In the genomic region with DNA sequence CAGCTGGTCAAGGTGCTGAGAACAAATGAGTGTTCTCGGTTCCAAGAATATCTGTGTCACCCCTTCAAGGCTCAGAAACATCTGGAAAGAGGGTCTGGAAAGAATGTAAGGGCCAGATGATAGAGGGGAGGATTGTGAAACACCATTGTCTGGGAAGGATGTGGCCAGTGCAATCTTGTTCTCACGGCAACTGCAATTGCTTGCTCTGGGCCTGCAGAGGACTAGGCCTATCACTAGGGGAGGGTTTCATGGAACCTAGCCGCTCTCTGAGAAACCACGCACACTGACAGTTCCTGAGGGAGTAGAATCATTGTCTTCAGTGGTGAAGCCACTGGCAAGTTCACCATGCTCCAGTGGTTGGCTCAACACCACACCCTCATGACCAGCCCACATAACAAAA, we compare ENCODE assay signal across 17 mouse cellular contexts.
"Had no signal": no experiment of that assay in that cellular context is flagged by ENCODE, and none has a peak within 500 bp of the region (broad histone marks: within the 10 kb centered on the region; RNA-seq: fewer than 3 reads in every experiment).

No protein-coding gene starts in this region.

- H3K4me3 ChIP-seq: limb, embryonic 12.5 days; limb, embryonic 15.5 days had no signal

- H3K36me3 ChIP-seq: limb, embryonic 12.5 days had no signal

- H3K4me2 ChIP-seq: limb, embryonic 12.5 days; limb, embryonic 15.5 days; liver, embryonic 11.5 days; lung, embryonic 14.5 days; midbrain, embryonic 11.5 days had no signal

- H3K9me3 ChIP-seq: limb, embryonic 12.5 days; limb, embryonic 15.5 days had no signal

- H3K9ac ChIP-seq: limb, embryonic 12.5 days; limb, embryonic 15.5 days; liver, embryonic 14.5 days; liver, postnatal 0 days; lung, embryonic 14.5 days had no signal

- H3K4me1 ChIP-seq: limb, embryonic 15.5 days had no signal

- DNase-seq: kidney, adult 18-20 months; kidney, adult 9 months; kidney, postnatal 14 days; kidney, postnatal 4 days; left cerebral cortex, postnatal 4 days; liver, postnatal 0 days; lung, embryonic 14.5 days; lung, postnatal 10 days; lung, postnatal 4 days; midbrain, embryonic 14.5 days; thymus, postnatal 36 days had no signal

- H3K27me3 ChIP-seq: limb, embryonic 12.5 days; limb, embryonic 15.5 days had no signal

- H3K27ac ChIP-seq: limb, embryonic 12.5 days; limb, embryonic 15.5 days; liver, embryonic 14.5 days; stomach, postnatal 0 days had no signal

- ATAC-seq: liver, postnatal 0 days had no signal
